Mouse (Mus musculus) lung, postnatal 0 days (tissue): ENCODE results near the gene Fbrsl1. TPM values are rescaled to one million over a fixed set of nuclear protein-coding genes. Genes with fewer than 3 reads are reported as not detected.

ENCODE experiments used
- ATAC-seq: fragments of 200-750 bp; cut with Nextera tagmentation; 2 replicates; pipeline ENCODE4 v1.8.0; 2017; ENCODE audit warnings: moderate library complexity
- DNase-seq: peaks from one replicate; pipeline ENCODE4 v3.0.0-alpha.2; 2016; ENCODE audit warnings: low spot score
- H3K27ac ChIP-seq: fragments of 300-500 bp; sonication (generic); 2 replicates; pipeline ENCODE4 v1.5.1; 2014; ENCODE audit warnings: antibody characterized with exemption, mild to moderate bottlenecking, low read length, mixed read lengths
- H3K27me3 ChIP-seq: fragments of 300-500 bp; sonication (generic); replicated peaks from 2 replicates; pipeline ENCODE4 v1.6.1; 2014; ENCODE audit warnings: low read length, mixed read lengths; ENCODE audit not compliant: insufficient read depth
- H3K36me3 ChIP-seq: fragments of 300-500 bp; sonication (generic); 2 replicates; pipeline ENCODE4 v1.6.1; 2014; ENCODE audit warnings: low read length, mixed read lengths; ENCODE audit not compliant: insufficient read depth
- H3K4me1 ChIP-seq: fragments of 300-500 bp; sonication (generic); 2 replicates; pipeline ENCODE4 v1.6.1; 2014; ENCODE audit warnings: antibody characterized with exemption, low read depth, low read length, mixed read lengths; ENCODE audit not compliant: insufficient read depth
- H3K4me2 ChIP-seq: fragments of 300-500 bp; sonication (generic); replicated peaks from 2 replicates; pipeline ENCODE4 v1.6.1; 2014; ENCODE audit warnings: low read depth, mild to moderate bottlenecking, low read length, moderate library complexity, mixed read lengths
- H3K4me3 ChIP-seq: fragments of 300-500 bp; sonication (generic); 2 replicates; pipeline ENCODE4 v1.5.1; 2014; ENCODE audit warnings: low read depth, low read length
- H3K9ac ChIP-seq: fragments of 300-500 bp; sonication (generic); replicated peaks from 2 replicates; pipeline ENCODE4 v1.6.1; 2014; ENCODE audit warnings: low read depth, mild to moderate bottlenecking
- H3K9me3 ChIP-seq: fragments of 300-500 bp; sonication (generic); 2 replicates; pipeline ENCODE4 v1.6.1; 2016; ENCODE audit warnings: low read length, mixed read lengths
- CTCF ChIP-seq: IDR thresholded peaks from 2 replicates; pipeline ENCODE4 v1.5.1; 2016; ENCODE audit warnings: antibody characterized with exemption, mild to moderate bottlenecking
- EP300 ChIP-seq: IDR thresholded peaks from 2 replicates; pipeline ENCODE4 v1.6.1; 2016; ENCODE audit warnings: antibody characterized with exemption, mild to moderate bottlenecking, control low read depth
- WGBS: fragments of 180-500 bp; shearing (Covaris S2); extraction: QIAGEN DNeasy Blood & Tissue Kit; methylation state at CpG from one replicate; pipeline ENCODE4 v1.1.7; 2014; 5-methylcytosine and 5-hydroxymethylcytosine counted together
- polyA plus RNA-seq: library from polyadenylated mRNA; unstranded; fragments of >200 nt; fragmentation: Nextera tagmentation; extraction: Ambion mirVana; gene quantifications from 2 replicates; pipeline ENCODE4 v1.2.1, GENCODE M21; 2015

Gene Fbrsl1
- polyA plus RNA-seq, 1 experiment from 2014 or later, result 10.4 TPM

- H3K4me1 ChIP-seq, result peaks cover 5% of the 10 kb centered on the region; the same call in 1 of the 2 replicates
- no peak overlapping the region for H3K4me2 ChIP-seq
- WGBS, result 61% methylated on average over 4 of the region's 4 CpGs
- H3K4me3 ChIP-seq, result no peak overlapping the region
- ATAC-seq (no peak), DNase-seq (no peak)
- 0 out of 2 replicates have a peak, but pooled peaks cover 3% of the 10 kb centered on the region for H3K27me3 ChIP-seq
- TF ChIP-seq CTCF (no peak), EP300 (no peak)
- no peaks in the 10 kb centered on the region for H3K9me3 ChIP-seq
- no peak overlapping the region for H3K9ac ChIP-seq
- H3K27ac ChIP-seq, result no peak overlapping the region
- no peaks in the 10 kb centered on the region for H3K36me3 ChIP-seq
These were observed 63.0 kb downstream of the Fbrsl1 start for GRCm38 (mm10) chr5:110385263-110385662.

- Histone ChIP-seq H3K4me3 (no peak overlapping the region), H3K27me3 (0 out of 2 replicates have a peak, but pooled peaks cover 3% of the 10 kb centered on the region), H3K4me1 (peaks cover 5% of the 10 kb centered on the region; the same call in 1 of the 2 replicates), H3K4me2 (no peak overlapping the region), H3K9ac (no peak overlapping the region), H3K27ac (no peak overlapping the region), H3K36me3 (no peaks in the 10 kb centered on the region), H3K9me3 (no peaks in the 10 kb centered on the region)
- TF ChIP-seq CTCF (no peak), EP300 (no peak)
- WGBS, result 84% methylated on average over 6 of the region's 6 CpGs
- ATAC-seq (no peak), DNase-seq (no peak)
These were observed 63.8 kb downstream of the Fbrsl1 start for GRCm38 (mm10) chr5:110384491-110384890.

- Histone ChIP-seq H3K36me3 (0 out of 2 replicates have a peak, but pooled peaks cover 12% of the 10 kb centered on the region), H3K9me3 (no peaks in the 10 kb centered on the region), H3K27ac (no peak overlapping the region), H3K27me3 (no peaks in the 10 kb centered on the region), H3K4me1 (no peaks in the 10 kb centered on the region), H3K4me3 (no peak overlapping the region), H3K9ac (no peak overlapping the region), H3K4me2 (no peak overlapping the region)
- ATAC-seq (no peak), DNase-seq (no peak)
- no peak for TF ChIP-seq CTCF
- TF ChIP-seq EP300, result no peak
- 87% methylated on average over 4 of the region's 4 CpGs for WGBS
These were observed 68.5 kb downstream of the Fbrsl1 start for GRCm38 (mm10) chr5:110379823-110380222.

GRCm38 (mm10) chr5:110379086-110379485 is 69.2 kb downstream of the Fbrsl1 start:
- Histone ChIP-seq H3K27me3 (no peaks in the 10 kb centered on the region), H3K9ac (no peak overlapping the region), H3K4me3 (no peak overlapping the region), H3K36me3 (0 out of 2 replicates have a peak, but pooled peaks cover 12% of the 10 kb centered on the region), H3K4me2 (no peak overlapping the region), H3K9me3 (no peaks in the 10 kb centered on the region), H3K4me1 (no peaks in the 10 kb centered on the region), H3K27ac (no peak overlapping the region)
- 87% methylated on average over 15 of the region's 15 CpGs for WGBS
- ATAC-seq (no peak), DNase-seq (no peak)
- TF ChIP-seq EP300 (no peak), CTCF (no peak)

- 54% methylated on average over 20 of the region's 20 CpGs for WGBS
These were observed 70.1 kb downstream of the Fbrsl1 start for GRCm38 (mm10) chr5:110378181-110378583.

GRCm38 (mm10) chr5:110376802-110377433 is 71.4 kb downstream of the Fbrsl1 start:
- Histone ChIP-seq H3K36me3 (peaks cover 16% of the 10 kb centered on the region; the same call in 1 of the 2 replicates), H3K4me1 (no peaks in the 10 kb centered on the region), H3K9me3 (no peaks in the 10 kb centered on the region), H3K4me3 (no peak overlapping the region), H3K4me2 (no peak overlapping the region), H3K27ac (no peak overlapping the region), H3K9ac (no peak overlapping the region), H3K27me3 (no peaks in the 10 kb centered on the region)
- WGBS, result 54% methylated on average over 8 of the region's 8 CpGs
- peak; percentile 32 for DNase-seq
- TF ChIP-seq CTCF, result peak; percentile 80
- TF ChIP-seq EP300, result no peak
- peak; percentile 34; the same call in 1 of the 2 replicates for ATAC-seq

More at GRCm38 (mm10) chr5:110378181-110378583, 70.1 kb downstream of the Fbrsl1 start:
- H3K27ac ChIP-seq, result no peak overlapping the region
- no peak overlapping the region for H3K4me3 ChIP-seq
- H3K4me1 ChIP-seq, result no peaks in the 10 kb centered on the region
- H3K27me3 ChIP-seq, result no peaks in the 10 kb centered on the region
- ATAC-seq (peak; percentile 19; the same call in 1 of the 2 replicates), DNase-seq (no peak)
- no peak overlapping the region for H3K4me2 ChIP-seq
- H3K9me3 ChIP-seq, result no peaks in the 10 kb centered on the region
- 0 out of 2 replicates have a peak, but pooled peaks cover 12% of the 10 kb centered on the region for H3K36me3 ChIP-seq
- no peak overlapping the region for H3K9ac ChIP-seq
- TF ChIP-seq EP300, result no peak
